Mouse (Mus musculus) adrenal gland, adult 18-20 months (tissue): ENCODE measurements around the gene Gm17631. TPM values are rescaled to one million over a fixed set of nuclear protein-coding genes. Genes with fewer than 3 reads are reported as not detected.
"Not testable (repeated sequence)": the region's sequence is repeated elsewhere in the genome, so short reads cannot be mapped to it uniquely, and the experiment has no call there.

Experiments used
- DNase-seq, 2 experiments: peaks; one replicate each; pipeline ENCODE4 v3.0.0; 2021 to 2022; ENCODE audit warnings: low spot score in 2 of 2
- long read RNA-seq, 2 experiments: library from polyadenylated mRNA; stranded (forward); transcript quantifications; one replicate each; pipeline ENCODE4 v2.0.0; 2021
- total RNA-seq, 2 experiments: library from RNA; stranded (reverse); gene quantifications; 1 replicate in 1 of 2; 2 replicates in 1 of 2; pipeline ENCODE4 v1.2.3; 2021

The Gm17631 gene
- total RNA-seq = not detected
- long read RNA-seq, experiment 1 = 0 reads
- long read RNA-seq, experiment 2 = 0 reads

- DNase-seq = not testable (repeated sequence)
Observed at GRCm38 (mm10) chr6:129862349-129862748, at the start of gene Gm17631. Gene Gm17631, plus strand, starts transcription at chr6:129862649.

- no peak for DNase-seq
Observed at GRCm38 (mm10) chr6:129817731-129818130, 44.7 kb upstream of the Gm17631 start.

GRCm38 (mm10) chr6:129824004-129824403, 38.4 kb upstream of the Gm17631 start:
- DNase-seq = no peak

- no peak for DNase-seq
Observed at GRCm38 (mm10) chr6:129825559-129825958, 36.9 kb upstream of the Gm17631 start.

GRCm38 (mm10) chr6:129876549-129876948, 14.1 kb downstream of the Gm17631 start, which contains the start of gene Klra17:
Gene Klra17, minus strand, starts transcription at chr6:129876672.
- no peak for DNase-seq

GRCm38 (mm10) chr6:129882525-129882924, 20.1 kb downstream of the Gm17631 start:
- no peak for DNase-seq

Other genes starting within 250 kb of the Gm17631 start
- under 1 TPM; 0.96 TPM for gene Klrk1, start 238.8 kb upstream of the Gm17631 start, total RNA-seq
- under 1 TPM in 1 of 2 experiments, not detected in 1; 0.63 TPM for gene Klrc3, start 219.3 kb upstream of the Gm17631 start, total RNA-seq
- gene Klrc2, start 202.0 kb upstream of the Gm17631 start, total RNA-seq = under 1 TPM; 0.17 to 0.42 TPM
- gene Klrc1, start 183.7 kb upstream of the Gm17631 start, total RNA-seq = under 1 TPM; 0.33 to 0.77 TPM
- gene Klri1, start 145.5 kb upstream of the Gm17631 start, total RNA-seq = not detected
- gene Klri2, start 122.2 kb upstream of the Gm17631 start, total RNA-seq = under 1 TPM in 1 of 2 experiments, not detected in 1; 0.10 TPM
- gene Gm156, start 78.4 kb upstream of the Gm17631 start, total RNA-seq = not detected
- gene Klra17, start 14.0 kb downstream of the Gm17631 start, total RNA-seq = not detected
- not detected for gene Klra5, start 55.0 kb downstream of the Gm17631 start, total RNA-seq
- not detected for gene Klra6, start 164.3 kb downstream of the Gm17631 start, total RNA-seq
- under 1 TPM in 1 of 2 experiments, not detected in 1; 0.22 TPM for gene Klra4, start 204.6 kb downstream of the Gm17631 start, total RNA-seq